Mouse (Mus musculus): ENCODE measurements around the gene Ncapd3.

Gene Ncapd3

DNA sequence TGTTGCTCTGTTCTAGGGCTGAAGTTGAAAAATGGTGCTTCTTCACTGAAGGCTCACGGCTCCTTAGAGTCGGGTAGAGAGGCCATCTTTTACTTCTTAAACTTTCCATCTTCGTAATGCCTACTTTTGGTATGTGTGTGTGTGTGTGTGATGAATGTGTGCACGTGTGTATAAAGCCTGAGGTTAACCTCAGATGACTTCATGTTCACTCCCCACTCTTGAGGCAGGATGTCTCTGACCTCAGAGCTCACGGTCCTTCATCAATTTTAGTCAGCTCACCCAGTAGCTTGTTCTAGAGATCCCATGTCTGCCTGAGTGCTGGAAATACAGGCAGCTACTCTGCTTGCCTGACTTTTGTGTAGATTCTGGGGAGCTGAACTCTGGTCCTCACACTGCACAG, 13.9 kb downstream of the Ncapd3 start:
- no peak for DNase-seq (ENCODE audit: low read depth, low spot score)

DNA sequence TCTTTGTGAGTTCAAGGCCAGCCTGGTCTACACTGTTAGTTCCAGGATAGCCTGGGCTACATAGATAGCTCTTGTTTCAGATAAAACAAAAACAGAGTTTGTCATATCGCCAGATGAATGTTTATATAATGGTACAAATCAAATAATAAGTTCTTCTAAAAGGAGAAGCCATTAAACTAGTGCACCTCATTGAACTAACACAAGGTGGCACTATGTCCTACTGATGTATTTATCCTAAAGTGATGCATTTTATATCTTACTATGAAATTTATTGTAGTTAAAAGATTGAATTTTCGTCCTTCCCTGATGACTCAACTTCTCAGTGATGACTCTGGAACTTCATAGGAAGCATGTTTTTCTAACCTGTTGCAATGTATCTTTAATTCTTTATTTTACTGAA, 19.5 kb downstream of the Ncapd3 start:
- no peak for DNase-seq (ENCODE audit: low read depth, low spot score)

DNA sequence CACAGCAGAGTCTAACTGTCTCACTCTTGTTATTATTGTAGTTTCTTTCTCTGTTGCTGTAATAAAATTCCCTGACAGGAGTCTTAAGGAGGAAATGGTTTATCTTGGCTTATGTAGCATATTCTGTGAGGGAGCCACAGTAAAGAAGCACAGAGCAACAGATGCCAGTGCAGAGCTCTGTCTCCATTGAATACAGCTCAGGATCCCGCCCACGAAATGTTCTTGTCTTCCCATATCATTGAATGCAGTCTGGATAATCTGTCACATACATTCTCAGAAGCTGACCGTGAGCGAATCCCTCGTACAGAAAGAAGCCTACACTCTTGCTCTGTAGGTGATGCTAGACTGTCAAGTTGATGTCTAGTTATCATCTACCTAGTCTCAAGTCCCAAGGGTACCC, 28.4 kb downstream of the Ncapd3 start:
- no peak for DNase-seq (ENCODE audit: low read depth, low spot score)

DNA sequence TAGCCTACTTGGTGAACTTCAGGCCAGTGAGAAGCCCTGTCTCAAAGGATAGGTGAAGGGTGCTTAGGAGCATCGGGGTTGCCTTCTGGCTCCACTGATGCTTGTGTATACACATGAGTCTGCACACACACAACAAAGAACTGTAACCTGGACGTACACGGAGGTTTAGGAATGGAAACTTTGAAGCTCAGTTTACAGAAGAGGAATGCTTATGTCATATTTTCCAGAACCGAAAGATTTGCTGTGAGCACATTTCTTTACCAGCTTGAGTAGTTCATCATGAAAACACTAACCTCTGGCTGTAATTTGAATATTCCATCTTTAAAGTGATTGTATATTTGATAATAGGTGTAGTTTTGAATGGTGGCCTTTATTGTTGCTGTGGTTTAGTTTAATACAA, 40.9 kb downstream of the Ncapd3 start:
- no peak for DNase-seq (ENCODE audit: low read depth, low spot score)

DNA sequence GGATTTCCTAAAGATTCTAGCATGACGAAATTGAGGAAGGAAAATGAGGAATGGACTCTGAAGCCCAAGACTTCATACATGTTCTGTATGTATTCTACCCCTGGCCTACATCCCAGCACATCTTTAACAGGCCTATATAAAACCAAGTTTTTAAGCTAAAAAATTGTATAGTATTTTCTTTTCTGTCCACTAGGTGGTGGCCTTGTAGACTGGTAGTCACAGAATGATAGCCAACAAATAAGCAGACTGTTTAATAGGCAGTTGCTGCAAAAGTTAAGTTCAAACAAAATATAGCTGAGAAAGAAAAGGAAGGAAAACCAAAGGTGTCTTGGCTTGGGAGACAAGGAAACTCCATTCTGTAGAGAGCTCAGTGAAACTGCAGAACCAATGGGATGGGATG, 44.7 kb downstream of the Ncapd3 start:
- no peak for DNase-seq (ENCODE audit: low read depth, low spot score)

DNA sequence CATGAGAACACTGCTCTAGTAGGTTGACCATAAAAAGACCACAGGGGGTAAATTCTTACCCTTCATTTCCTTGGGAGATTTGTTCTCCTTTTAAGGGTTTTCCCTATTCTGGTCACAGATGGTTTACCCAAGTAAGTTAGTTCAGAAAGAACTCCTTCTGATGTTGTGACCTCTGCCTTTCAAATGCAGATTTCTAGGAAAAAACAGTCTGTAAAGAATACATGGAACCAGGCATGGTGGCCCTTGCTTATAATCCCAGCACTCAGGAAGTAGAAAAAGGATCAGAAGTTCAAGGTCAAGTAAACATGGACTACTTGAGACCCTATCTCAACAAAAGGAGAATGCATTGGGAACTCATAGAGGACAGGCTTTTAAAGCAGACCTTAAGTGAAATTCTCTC, 45.8 kb downstream of the Ncapd3 start:
- DNase-seq (ENCODE audit: low read depth, low spot score) = peak; percentile 91

DNA sequence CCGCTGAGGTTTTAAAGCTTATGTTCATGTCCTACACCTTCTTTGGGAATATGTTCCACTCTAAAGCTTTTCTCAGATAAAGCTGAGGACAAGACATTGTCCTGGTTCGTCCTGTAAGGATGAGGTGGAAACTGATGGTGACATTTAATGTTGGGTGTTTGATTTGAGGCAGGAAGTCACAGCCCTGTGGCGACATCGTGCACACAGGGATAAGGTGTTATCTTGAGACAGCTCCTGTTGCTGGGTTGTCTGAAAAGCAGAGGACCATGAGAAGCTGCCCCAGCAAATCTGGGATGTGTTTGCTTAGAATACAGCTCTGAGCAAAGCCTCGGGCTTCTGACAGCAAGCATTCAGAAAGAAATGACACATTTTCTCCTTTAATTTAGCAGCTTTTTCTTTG, 56.3 kb downstream of the Ncapd3 start:
- no peak for DNase-seq (ENCODE audit: low read depth, low spot score)

DNA sequence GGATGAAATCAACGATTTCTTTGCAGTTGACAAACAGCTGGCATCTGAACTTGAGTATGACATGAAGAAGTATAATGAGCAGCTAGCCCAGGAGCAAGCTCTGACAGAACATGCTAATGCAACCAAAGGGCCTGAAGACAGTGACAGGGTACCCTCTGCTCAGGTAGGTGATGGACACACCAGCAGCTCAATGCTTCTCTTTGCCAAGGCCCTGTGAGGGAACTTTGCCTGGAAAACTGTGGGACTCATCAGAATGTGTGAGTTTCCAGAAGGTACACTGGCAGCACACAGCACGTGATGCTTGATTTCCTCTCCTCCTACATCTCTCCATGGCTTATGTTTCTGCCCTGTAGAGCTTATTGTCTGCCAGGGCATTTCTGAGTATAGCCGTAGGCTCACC, 57.4 kb downstream of the Ncapd3 start:
- no peak for DNase-seq (ENCODE audit: low read depth, low spot score)

DNA sequence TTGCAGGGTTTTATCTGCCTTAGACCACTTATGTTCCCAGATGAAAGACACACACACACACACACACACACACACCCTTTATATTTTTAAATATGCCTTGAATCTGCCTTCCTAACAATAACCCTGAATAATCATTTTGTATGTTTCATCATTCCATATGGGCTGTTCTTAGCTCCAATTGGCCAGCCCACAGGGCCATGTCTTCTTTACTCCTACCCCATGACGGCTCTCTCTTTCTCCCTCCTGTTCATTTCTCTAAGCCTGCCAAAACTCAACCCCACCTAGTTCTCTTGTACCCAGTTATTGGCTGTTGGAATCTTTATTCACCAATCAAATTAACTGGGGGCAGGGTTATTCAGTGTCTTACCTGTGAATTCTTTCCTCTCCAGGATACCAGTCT, 60.2 kb downstream of the Ncapd3 start:
- no peak for DNase-seq (ENCODE audit: low read depth, low spot score)

DNA sequence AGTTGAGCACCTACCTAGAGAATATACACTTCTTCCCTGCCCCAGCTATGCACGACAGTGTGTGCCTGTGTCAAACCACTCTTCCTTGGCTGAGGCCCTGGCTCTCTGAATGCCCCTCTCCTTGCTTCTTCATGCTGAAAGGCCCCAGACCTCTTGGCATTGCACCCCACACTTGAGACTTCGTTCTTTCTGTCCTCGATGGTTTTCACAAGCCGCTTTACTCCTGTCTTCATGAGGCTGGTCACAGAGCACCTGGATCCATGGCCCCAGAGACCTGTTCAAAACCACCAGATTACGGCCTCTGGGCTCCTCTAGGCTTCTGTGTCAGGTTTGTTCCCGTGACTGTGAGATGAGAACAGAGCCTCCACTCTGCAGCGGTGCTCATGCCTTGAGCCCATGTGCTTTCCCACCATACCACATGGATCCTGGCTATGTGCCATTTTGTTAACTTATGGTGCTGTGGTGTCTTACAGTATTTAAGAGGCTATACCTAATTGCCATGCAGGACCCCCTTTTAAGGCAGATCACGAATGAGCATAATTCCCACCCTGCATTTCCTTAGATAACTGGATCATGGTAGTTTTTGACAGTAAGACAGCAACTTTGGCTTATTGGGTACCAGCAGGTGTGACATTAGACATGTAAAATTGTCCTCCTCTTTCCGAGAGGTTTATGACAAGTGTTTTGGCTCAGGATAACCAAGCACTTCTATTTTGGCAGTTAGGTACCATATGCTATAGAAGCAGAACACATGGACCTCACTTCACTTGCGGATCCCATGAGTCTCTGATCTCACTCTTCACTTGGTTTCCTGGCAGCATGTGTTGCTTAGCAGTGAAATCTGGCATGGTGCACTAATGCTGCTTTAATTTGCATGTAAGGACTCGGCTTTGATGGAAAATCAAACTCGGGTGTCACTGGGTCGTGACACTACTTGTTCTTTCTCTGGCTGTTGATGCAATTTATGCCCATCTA, 61.1 kb downstream of the Ncapd3 start:
- DNase-seq (ENCODE audit: low read depth, low spot score) = no peak

DNA sequence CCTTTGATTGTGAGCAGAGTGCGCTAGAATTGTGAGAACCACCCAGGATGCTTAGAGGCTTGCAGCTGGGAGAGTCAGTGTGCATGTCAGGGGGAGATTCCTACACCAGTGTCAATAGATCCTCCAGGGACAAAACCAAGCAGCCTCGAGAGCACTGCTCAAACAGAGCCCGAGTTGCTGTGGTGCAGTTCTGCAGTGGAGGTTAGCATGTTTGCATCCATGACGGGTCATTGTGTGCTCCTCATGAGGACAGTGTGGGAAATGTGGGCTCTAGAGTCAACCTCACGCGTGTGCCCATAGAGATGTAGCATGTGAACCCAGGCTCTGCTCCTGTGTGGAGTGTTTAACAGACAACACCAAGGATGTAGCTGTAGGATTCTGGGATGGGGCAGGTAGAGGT, 62.9 kb downstream of the Ncapd3 start:
- DNase-seq (ENCODE audit: low read depth, low spot score) = no peak

DNA sequence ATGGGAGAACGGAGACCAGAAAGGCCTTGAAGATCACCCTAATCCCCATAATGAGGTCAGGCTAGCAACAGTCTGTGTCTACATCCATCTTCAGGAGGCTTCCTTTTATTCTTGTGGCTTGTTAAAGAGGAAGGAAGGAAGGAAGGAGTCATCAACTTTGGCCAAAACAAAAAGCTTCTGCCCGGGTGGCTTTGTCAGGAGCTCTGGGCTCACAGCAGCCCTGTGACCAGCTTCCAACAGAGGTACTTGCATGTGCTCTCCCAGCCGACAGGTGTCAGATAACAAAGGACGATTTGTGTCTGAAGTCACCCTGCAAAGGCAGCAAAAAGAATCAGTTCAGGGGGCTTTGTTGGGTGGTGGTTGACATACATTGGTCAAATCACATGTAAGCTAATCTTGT, 68.1 kb downstream of the Ncapd3 start:
- DNase-seq (ENCODE audit: low read depth, low spot score) = no peak

DNA sequence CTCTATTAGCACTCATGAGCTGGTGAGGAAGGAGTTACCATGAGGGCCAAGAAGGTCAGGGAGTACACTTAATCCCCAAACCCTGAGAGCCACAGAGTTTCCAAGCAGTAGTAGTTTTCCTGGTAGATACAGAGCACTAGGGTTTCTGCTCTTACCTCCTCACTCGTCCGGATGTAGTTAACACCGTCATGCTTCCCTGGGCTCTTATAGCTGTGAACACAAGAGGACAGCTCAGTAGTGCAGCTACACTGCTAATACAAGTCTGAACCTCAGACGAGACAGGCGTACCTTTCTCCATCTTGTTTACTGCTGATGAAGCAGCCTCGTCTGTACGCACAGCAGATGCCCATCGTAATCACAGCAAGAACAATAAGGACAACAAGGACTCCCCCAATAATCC, 68.6 kb downstream of the Ncapd3 start:
- DNase-seq (ENCODE audit: low read depth, low spot score) = no peak

DNA sequence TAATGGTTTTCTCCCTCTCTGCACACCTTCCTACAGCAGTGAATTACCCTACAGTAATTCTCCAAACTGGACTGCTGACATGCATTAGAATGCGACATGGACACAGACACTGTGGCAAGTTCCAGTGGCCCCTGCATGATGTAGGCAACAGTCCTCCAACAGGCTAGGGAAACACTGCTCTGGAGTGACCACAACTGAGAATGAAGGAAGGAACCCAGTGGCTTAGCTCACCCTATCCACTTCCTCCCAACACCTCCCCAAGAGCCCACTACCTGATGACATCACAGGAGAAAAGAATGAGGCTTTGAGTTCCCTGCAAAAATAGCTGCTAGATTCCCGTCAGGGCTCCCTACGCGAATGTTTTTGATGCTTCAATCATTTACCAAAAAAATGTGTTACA, 69.5 kb downstream of the Ncapd3 start:
- DNase-seq (ENCODE audit: low read depth, low spot score) = no peak

DNA sequence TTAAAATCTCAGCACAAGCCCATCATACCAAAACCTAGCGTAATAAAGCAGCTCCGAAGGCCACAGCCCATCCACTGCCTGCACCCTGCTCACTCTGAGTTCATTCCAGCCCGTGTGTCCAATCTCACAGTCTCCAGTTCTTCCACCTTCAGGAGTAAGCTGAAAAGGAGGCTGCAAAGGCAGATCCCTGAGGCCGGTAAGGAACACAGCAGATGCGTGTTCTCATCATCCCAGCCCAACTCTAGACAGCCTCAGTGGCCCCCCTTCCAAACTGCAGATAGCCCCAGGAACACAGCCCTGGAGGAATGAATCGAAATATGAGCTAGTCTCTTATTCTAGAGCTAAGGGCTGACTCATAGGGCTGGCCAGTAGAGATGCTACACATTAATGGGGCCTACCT, 71.5 kb downstream of the Ncapd3 start:
- no peak for DNase-seq (ENCODE audit: low read depth, low spot score)

DNA sequence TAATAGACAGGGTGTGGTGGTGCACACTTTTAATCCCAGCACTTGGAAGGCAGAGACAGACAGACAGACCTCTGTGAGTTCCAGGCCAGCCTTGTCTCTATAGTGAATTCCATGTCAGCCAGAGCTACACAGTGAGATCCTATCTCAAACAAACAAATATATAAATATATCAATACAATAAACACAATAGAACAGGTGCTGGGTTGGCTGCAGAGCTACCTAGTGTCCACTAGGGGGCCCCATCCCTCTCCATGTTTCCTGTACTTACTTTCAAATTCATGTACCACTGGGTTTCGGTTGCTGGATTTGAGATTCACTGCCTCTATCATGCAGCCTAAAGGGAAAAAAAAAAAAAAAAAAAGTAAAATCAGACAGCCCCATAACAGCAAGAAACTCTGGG, 76.1 kb downstream of the Ncapd3 start:
- DNase-seq (ENCODE audit: low read depth, low spot score) = peak; percentile 57

DNA sequence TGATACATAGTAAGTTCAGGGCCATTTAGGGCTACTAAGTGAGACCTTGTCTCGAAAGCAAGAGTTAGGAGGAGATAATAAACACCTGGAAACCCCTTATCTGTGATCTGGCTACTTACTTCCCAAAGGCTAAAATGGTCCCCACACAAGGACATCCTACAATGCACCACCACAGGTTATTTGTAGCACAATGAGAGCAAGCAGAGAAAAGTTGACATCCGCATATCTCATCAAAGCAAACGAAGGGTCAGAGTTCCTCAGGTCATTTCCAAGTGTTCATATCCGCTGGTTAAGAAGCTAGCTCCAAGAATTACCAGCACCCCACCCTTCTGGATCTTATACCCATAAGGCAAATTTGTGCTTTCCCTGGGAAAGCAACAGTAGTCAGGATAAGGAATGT, 78.5 kb downstream of the Ncapd3 start:
- no peak for DNase-seq (ENCODE audit: low read depth, low spot score)

DNA sequence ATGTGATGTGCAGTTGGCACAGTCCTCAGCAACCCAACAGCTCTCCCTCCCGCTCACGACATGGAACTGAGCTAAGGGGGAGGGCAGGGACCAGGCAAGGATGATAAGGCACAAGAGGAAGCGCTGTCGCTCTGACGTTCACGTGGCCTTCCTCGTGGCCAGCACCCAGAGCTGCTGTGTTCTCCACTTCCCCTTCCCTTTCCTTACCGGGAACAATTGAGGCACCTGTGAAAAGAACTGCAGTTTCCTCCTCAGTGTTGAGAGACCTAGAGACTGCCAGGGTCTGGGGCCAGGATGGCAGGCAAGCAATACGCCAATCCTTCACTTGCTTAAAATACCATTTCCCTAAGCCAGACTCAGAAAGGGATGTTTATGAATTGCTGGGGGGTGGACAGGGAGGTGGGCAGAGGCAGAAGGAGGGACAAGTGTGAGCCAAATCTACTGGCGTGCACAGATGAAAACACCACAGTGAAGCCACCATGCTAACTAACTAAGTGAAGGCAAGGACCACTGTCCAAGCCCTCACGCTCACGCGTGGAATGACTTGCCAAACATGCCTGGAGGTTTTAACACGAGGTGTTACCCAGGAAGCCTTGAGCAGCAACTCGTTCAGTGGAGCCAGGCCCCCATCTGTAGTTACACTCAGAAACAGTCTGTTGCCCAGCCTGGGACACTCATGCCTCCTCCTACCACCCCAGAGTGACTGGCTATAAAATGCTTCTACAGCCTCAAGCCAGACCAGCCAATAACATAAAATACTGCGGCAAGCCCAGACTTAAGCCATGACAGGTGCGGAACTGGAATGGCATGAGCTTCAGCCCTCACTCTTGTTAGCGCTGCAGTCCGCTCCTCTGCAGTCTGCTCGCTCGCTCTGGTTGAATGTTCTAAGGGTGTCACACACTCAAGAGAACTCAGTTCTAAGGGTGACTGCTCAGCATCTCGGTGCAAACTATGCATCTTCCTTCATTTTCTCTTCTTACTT, 79.8 kb downstream of the Ncapd3 start:
- DNase-seq (ENCODE audit: low read depth, low spot score) = no peak

DNA sequence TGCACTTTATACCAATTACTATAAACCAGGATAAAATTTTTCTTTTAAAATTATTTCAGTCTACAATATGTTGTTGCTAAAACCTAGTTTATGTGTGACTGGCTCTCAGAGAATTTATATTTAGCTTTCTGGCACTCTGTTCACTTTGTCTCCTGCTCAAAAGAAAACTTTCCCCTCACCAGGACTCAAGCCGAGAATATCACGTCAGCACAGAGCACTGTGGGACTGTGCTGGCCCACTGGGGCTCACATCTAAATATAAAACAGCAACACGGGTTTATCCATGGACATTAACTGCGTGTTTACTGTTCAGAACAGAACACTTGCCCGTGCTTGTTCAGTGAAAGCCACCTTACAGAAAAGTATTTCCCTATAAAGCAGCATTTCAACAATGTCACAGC, 80.7 kb downstream of the Ncapd3 start:
- DNase-seq (ENCODE audit: low read depth, low spot score) = no peak

DNA sequence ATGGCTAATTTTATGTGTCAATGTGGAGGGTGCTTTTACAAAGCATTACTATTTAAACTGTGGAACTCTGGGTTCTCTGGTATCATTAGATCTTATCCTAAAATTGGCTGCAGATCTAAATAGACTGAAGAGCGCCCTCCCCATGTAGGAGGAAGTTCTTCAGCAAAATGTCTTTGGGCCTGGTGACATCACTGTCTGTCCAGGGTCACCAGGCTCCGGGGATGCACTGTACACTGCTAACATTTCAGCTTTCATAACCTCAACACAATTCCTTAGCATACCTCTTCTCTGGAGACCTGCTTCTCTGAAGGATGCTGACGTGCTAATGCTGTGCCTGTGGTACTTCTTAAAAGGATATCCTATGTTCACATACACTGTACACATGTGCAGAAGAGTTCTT, 81.8 kb downstream of the Ncapd3 start:
- no peak for DNase-seq (ENCODE audit: low read depth, low spot score)

DNA sequence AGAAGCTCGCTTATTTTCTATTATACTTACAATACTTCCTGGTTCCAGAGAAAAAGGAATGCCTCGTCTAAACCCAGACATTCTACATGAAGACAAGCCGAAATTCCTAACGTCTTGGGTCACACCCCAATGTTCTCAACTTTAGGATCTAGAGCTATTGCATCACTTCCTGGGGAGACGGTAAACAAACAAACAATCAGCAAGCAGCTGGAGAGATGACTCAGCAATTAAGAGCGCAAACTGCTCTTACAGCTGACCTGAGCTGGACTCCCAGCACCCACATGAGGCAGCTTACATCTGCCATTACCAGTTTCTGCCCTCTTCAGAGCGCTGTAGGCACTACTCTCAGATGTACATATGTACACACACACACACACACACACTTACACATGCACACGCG, 91.3 kb downstream of the Ncapd3 start:
- peak; percentile 87 for DNase-seq (ENCODE audit: low read depth, low spot score)

DNA sequence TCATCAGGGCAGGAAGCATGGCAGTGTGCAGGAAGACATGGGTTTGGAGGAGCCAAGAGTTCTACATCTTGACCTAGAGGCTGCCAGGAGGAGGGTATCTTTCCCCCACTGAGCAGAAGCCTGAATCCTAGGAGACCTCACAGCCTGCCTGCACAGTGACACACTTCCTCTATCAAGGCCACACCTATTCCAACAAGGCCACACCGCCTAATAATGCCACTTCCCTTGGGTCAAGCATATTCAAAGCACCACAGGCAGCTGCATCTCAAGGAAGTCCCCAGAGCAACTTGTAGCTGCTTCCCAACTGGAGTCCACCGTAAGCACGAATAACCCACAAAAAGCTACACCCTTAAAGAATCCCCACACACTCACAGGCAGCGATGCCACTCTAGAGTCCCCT, 92.1 kb downstream of the Ncapd3 start:
- peak; percentile 59 for DNase-seq (ENCODE audit: low read depth, low spot score)

DNA sequence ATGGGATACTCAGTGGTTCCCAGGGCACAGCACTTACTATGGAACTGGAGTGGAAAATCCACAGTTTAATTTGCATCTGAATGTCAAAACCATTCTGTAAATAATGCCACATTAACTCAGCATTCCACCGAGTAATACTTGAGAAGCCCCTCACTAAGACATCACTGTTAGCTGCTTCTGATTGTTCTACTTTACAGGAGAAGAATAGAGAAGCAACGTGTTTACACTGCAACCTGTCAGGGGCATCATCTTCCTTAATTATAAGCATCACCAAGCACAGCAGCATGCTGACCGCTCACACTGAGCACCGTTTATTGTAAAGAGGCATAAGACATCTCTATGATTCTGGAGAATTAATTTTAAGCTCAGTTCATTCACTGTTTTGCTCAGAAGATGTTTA, 93.0 kb downstream of the Ncapd3 start:
- DNase-seq (ENCODE audit: low read depth, low spot score) = no peak

Data from R1 (cell line).